Mouse (Mus musculus) yolk sac, embryonic 10.5 days (tissue): ENCODE results near the gene Flrt3.

Source experiments
- DNase-seq: peaks from one replicate; pipeline ENCODE4 v3.0.0-alpha.2; 2017; ENCODE audit warnings: low spot score

Flrt3 gene

DNA sequence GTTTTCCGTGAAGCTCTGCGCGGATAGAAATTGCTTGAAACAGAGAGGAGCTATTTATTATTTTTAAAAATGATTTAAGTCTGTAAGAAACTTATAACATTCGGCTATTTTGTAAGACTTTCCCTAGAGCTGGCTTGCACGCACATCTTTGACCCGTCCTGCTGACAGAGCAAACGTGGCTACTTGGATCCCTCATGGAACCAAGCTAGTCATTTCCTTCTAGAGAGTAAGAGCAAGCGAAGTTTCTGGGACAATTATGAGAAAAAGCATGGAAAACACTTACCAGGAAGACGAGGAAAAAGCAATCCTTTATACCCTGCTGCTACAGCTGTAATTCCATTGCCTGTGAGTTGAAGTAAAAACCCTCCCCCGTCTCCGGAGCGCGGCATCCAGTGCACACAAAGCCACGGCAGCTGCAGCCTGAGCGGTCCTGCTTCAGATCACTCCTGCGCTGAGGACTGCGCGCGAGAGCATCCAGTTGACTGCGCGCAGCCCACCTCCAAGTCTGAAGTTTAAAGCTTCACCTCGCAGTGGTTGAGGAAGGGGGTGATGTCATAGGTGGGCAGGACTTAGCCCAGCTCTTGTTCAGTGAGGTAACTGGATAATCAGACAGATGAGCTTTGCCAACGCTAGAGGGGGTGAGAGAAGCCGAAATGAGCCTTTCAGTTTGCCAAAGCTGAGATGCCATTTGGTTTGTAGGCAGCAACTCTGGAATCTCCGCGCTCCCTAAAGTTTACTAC is at the start of gene Flrt3:
Flrt3 (minus strand) TSS at position 507 of the 740 bp plus-strand sequence.
- peak; percentile 90 for DNase-seq

GRCm38 (mm10) chr2:140717407-140717806 is 46.1 kb upstream of the Flrt3 start:
- DNase-seq, result no peak

DNA sequence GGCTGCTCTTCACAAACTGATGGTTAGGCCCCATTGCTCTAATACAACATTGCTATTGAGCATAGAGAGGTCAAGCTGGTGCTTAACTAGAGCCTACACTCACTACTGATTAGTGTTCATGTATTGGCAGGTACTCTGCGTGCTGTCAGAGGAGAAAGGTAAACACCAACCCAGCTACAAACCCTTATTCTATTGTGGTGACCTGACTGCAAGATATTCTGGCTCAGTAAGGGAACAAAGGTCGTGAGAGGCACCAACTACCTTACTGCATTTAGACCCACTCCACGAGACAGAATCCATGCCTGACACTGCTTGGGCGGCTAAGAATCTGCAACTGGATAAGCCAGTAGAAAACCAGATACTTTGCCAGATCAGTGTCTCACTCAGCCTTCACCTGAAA is 44.6 kb upstream of the Flrt3 start:
- DNase-seq, result no peak

DNA sequence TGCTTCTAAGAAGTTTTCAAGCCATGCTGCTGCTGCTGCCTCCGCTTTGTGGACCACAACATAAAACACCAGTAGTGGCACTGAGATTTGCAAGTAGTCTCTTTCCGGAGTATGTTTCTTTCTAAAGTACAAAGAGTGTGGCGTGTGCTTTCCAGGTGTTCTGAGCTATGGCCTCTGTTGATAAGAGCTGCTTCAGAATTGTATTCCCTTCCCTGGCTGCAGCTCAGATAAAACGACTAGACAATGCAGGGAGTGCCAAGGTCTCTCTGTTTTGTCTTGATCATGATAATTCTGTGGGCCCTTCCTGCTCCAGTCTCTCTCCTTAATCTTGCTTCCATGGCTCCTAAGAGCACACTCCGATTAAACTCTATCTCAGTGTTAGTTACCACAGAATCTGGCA is 36.3 kb upstream of the Flrt3 start:
- DNase-seq, result no peak

- no peak for DNase-seq
These were observed 34.0 kb upstream of the Flrt3 start for GRCm38 (mm10) chr2:140705278-140705677.

GRCm38 (mm10) chr2:140704146-140704545 is 32.9 kb upstream of the Flrt3 start:
- peak; percentile 26 for DNase-seq

DNA sequence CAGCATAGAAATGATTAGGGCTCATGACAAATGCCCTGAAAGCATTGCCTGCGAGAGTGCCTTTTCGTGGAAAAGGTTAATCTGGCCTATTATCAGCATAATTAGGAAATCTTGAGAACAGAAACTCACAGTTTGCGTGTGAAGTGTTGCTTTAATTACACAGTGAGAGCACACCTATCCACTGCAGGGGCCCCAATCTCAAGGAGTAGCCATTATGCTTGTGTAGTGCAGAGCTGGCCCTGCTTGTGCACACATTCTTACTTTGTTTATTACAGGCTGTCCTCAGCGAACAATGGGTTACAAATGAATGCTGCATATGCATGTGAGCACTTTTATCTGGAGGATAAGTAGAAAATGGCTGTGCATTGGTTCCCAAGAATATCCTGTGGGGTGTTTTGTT is 32.1 kb upstream of the Flrt3 start:
- no peak for DNase-seq

DNA sequence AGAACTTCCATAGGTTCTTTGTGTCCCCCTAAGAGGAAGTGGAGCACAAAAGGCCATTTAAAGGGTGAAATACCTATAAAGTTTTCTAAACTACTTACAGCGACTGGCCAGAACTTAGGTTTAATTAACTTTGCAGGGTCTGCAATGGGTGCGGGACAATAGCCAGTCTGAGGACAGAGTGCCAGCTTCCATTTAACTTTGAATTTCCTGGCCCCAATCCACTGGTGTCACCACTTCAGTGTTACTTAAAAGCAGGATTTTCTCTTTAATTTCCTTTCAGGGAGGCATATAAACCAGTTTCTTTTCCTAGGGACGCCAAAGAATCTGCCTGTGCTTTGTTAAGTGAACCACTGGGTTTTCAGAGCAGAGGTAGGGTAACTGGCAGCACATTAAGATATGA is 27.3 kb upstream of the Flrt3 start:
- DNase-seq, result no peak

GRCm38 (mm10) chr2:140693845-140694244 is 22.6 kb upstream of the Flrt3 start:
- no peak for DNase-seq

DNA sequence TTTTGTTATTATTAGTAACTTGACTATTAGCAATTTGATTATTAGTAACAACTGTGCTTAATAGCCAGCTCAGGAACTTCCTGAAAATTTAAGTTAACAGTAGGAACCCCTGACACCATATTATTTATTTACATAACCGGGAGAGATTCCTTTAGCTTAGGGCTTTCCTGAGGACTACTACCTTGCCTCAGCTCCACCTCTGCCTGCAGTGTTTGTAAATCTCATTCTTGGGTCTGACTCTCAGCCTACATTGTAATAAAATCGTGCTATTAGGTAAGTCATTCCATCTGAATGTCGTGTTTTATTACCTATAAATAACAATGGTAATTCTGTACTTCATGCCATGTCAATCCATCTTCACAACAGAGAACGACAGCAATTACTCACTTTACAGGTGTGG is 21.2 kb upstream of the Flrt3 start:
- DNase-seq, result no peak

- DNase-seq, result no peak
These were observed 20.1 kb upstream of the Flrt3 start for GRCm38 (mm10) chr2:140691403-140691802.

GRCm38 (mm10) chr2:140690906-140691305 is 19.6 kb upstream of the Flrt3 start:
- no peak for DNase-seq

GRCm38 (mm10) chr2:140676728-140677127 is 5.5 kb upstream of the Flrt3 start:
- DNase-seq, result no peak

- no peak for DNase-seq
These were observed 2.2 kb upstream of the Flrt3 start for GRCm38 (mm10) chr2:140673466-140673865.

DNA sequence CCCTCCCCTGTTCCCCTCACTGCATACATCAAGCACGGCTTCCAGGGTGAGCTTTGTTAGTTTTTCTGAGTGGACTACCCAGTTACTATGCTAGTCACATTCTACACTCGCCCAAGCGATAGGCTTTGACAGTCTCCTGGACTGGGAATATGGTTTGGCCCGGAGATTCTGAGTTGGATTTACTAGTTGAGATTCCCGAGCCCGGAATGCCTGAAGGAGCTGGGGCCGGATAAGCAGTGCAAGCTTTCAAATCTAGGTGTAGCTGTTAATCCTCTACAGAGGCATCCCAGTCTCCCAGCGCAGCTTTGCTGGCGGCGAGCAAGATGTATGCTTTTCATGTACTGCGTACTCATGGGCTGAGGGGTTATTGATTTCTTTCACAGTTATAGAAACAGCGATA is 812 bp downstream of the Flrt3 start:
- peak; percentile 58 for DNase-seq

DNA sequence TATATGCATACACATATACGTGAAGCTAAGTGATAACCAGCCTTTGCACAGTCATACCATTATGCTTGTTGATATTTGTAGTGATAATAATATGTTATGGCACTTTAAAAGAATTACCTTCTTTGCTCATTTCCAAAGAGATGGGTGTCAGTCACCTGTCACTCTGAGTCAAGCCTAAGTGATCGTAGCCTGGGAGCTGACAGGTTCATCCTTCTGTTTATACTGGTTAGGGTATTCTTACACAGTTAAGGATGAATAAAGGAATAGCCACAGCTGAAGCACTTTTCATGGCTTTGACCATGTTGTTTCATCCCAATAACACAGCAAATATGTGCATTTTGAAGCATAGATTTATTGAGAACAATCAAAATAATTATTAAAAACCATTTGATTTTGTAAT is 1.5 kb downstream of the Flrt3 start:
- DNase-seq, result no peak

DNA sequence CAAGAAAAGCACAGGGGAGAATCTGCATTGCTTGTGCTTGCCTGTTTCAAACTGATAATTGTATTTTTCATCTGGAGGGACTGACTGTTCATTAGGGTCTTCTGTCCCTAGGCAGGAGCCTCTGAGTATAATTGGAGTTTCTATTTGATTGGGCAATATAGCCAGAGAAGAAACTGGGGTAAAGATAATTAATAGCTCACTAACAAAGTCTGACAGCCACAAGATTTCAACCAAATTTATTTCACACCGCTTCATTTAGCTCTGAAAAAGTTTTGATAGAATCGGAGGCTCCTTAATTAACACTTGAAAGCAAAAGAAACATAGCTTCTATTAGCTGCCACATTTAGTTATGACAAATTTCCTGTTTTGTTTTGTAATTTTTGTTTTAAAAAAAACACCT is 2.2 kb downstream of the Flrt3 start:
- DNase-seq, result no peak

DNA sequence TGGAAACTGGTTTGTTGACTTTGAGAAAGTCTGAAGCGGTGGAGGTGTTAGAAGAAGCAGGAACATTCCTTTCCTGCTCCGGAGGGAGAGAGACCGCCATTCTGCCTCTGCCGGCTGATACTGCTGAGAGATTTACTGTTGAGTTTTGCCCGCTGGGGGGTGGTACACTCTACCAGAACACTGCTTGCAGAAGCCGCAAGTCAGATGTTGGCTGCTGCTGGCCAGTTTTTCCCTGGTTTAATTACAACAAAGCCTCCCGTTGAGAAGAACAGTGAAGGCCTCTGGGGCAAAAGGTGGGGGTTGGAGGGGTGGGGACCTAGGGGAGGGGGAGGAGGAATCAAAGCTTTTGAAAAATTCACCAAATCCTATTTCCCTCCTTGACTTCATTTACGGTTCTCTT is 3.0 kb downstream of the Flrt3 start:
- DNase-seq, result peak; percentile 71

GRCm38 (mm10) chr2:140667261-140668047 is 3.8 kb downstream of the Flrt3 start:
- no peak for DNase-seq

GRCm38 (mm10) chr2:140666846-140667245 is 4.4 kb downstream of the Flrt3 start:
- no peak for DNase-seq

DNA sequence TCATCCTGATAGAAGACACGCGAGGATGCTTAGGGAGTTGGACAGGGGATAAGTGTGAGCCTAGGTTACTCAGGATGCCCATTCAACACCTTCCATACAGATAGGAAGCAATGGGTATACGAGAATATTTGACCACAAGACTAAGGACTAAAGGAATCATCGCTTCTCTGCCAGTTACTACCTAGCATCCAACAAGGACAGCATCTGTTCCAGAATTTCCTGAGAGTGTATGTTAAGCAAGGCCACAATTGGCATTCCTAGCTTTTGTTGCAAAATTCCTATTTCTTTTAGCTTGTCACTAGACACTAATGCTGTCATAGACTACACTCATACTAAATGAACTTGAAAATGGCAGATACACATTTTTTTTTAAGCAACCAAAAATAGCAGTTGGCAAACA is 6.9 kb downstream of the Flrt3 start:
- no peak for DNase-seq

- no peak for DNase-seq
These were observed 8.6 kb downstream of the Flrt3 start for GRCm38 (mm10) chr2:140662673-140663072.

GRCm38 (mm10) chr2:140653978-140654377 is 17.3 kb downstream of the Flrt3 start:
- DNase-seq, result no peak

- DNase-seq, result no peak
These were observed 17.8 kb downstream of the Flrt3 start for GRCm38 (mm10) chr2:140653481-140653880.
